Mouse (Mus musculus) small intestine, adult 2 months (tissue): ENCODE measurements around the gene Arnt2.

ENCODE experiments used
- CTCF ChIP-seq: fragments of 200-500 bp; IDR thresholded peaks from 2 replicates; pipeline ENCODE4 v1.5.1; 2012; ENCODE audit warnings: low read depth, mild to moderate bottlenecking, control low read depth, inconsistent platforms, low read length, moderate library complexity, mixed read lengths; ENCODE audit not compliant: insufficient replicate concordance, insufficient read length; ENCODE audit errors: extremely low read depth
- POLR2A ChIP-seq: fragments of 200-500 bp; IDR thresholded peaks from 2 replicates; pipeline ENCODE4 v1.6.1; 2012; ENCODE audit warnings: low read depth, mild to moderate bottlenecking, control low read depth, inconsistent platforms, low read length, moderate library complexity

DNA sequence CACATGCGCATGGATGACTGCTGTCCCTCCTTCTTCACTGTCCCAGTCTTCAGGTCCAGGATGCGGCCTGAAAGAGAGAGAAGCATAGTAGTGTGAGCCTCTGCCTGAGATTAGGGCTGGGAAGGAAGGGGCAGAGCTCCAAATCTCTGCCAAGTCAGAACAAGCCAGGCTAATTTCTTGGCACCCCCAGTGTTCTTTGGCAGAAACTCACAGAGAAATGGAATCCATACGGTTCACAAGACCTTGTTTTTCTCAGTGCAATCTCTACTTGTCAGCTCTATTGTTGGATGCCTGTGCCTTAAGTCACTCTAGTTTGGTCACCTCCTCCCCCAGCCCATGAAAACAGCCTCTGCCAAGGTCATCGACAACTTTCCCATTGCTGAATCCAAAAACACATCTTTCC, 99.1 kb downstream of the Arnt2 start:
- TF ChIP-seq POLR2A (no peak), CTCF (no peak)
